Mouse (Mus musculus) lung, adult 18-20 months (tissue): ENCODE data around the gene Camk2n2.
"Not testable (repeated sequence)": the region's sequence is repeated elsewhere in the genome, so short reads cannot be mapped to it uniquely, and the experiment has no call there.

Experiments
- DNase-seq, 2 experiments: peaks; one replicate each; pipeline ENCODE4 v3.0.0; 2022; ENCODE audit warnings: mixed read lengths in 2 of 2

Camk2n2 gene

DNA sequence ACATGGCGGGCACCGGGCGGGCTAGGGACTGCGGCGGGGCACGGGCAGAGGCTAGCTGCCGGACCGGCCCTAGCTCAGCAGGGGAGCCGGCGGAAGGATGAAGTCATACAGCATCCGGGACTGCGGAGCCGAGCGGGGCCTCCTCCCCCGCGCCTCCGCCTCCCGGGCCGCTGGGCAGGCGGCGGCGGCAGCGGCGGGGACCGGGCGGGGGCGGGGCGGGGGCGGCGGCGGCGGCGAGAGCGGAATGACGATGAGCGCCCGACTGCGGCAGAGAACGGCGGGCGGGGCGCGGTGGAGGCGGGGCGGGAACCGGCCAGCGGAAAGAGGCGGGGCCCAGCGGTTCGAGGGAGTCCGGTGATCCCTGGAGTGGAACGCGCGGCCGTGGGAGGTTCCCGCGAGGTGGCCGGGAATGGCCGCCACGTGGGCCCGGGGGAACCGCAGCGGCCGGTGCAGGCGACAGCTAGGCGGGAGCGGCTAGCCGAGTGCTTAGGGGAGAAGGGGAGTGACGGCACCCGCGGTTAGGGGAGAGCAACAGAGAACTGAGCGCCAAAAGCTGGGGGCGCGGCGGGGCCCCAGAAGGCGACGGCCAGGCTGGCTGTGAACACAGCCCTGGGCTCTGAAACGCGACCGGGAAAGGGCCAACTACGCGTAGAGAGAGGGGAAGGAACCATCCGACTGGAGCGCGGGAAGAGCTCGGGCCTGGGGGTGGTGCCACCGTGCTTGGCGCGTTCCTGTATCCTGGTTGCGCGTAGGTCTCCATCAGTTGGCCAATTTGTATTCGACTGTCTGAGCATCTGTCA is at the start of gene Camk2n2:
Gene Camk2n2, minus strand, starts transcription at position 97 of the 800 bp plus-strand sequence.
- DNase-seq = peak; percentile 76 to 82

DNA sequence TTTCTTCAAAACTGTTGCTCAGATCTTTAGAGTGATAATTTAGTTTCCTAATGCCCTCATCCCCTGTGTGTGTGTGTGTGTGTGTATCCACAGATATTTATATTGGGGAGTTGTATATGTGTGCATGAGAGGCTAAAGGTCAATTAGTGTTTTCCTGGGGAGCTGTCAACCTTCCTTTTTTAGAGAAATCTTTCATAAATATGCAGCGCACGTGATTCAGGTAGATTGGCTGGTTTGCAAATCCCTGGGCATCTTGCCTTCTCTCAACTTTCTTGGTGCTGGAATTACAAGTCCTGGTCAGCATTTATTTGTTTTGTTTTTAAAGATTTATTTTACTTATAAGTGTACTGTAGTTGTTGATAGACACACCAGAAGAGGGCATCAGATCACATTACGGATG is 49.2 kb upstream of the Camk2n2 start:
- DNase-seq = no peak

- DNase-seq = not testable (repeated sequence)
Measured at GRCm38 (mm10) chr16:20668013-20668412, 46.9 kb upstream of the Camk2n2 start, which contains the start of gene Eif4g1. Gene Eif4g1, plus strand, starts transcription at chr16:20668313.

- no peak for DNase-seq
Measured at GRCm38 (mm10) chr16:20657661-20658060, 36.6 kb upstream of the Camk2n2 start.

GRCm38 (mm10) chr16:20653315-20653714 is 32.2 kb upstream of the Camk2n2 start:
- DNase-seq = no peak

DNA sequence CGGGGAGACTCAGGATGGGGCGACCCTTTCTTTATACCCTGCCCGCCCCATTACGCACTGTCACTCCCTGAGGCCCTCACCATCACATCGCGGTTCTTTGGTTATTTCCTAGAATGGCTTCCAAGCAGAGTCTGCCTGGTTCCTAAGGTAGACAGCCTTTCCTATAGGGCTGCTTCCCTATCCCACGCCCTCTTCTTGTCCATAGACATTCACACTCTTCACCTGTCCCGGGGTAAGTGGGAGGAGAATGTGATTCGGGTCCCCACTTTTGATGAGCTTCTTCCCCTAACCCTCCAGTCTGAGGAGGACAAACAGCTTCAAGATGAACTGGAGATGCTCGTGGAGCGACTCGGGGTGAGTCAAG is 30.8 kb upstream of the Camk2n2 start:
- no peak for DNase-seq

GRCm38 (mm10) chr16:20651076-20651946 is 30.2 kb upstream of the Camk2n2 start, which contains the start of gene Psmd2:
Gene Psmd2, plus strand, starts transcription at chr16:20651652.
- DNase-seq = peak; percentile 95 to 97

DNA sequence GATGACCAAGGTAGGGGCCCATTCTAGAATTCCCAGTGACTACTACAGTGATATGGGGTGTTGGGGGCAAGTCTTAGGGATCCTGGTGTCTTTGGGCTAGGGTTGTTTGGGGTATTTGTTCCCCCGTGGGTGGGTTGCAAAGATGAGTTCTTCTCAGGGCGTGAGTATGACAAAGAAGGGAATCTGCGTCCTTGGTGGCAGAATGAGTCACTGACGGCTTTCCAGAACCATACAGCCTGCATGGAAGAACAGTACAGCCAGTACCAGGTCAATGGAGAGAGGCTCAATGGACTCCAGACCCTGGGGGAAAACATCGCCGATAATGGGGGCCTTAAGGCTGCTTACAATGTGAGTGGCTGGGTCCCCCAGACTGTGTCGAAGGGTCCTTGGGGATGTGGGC is 22.8 kb upstream of the Camk2n2 start:
- no peak for DNase-seq

GRCm38 (mm10) chr16:20642161-20642560 is 21.1 kb upstream of the Camk2n2 start:
- DNase-seq = peak; percentile 53 to 70

DNA sequence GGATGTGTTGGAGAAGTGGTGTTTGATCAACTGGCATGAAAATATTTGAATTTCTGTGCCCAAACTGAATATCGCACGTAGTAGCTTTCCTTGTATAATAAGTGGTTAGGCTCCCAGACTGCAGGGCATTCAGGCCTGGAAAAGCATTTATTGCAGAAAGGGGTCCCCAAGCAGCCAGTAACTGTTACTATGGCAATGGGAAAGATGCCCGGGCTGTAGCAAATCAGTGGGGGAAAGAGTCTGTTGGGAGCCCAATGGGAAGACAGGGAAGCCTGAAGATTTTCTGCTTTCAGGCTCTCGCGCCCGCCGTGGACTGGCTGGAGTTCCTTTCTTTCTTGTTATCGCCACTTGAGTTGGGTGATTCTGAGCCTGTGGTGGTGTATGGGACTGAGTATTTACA is 17.3 kb upstream of the Camk2n2 start:
- no peak for DNase-seq

- DNase-seq = no peak
Measured at GRCm38 (mm10) chr16:20637410-20637809, 16.3 kb upstream of the Camk2n2 start.

DNA sequence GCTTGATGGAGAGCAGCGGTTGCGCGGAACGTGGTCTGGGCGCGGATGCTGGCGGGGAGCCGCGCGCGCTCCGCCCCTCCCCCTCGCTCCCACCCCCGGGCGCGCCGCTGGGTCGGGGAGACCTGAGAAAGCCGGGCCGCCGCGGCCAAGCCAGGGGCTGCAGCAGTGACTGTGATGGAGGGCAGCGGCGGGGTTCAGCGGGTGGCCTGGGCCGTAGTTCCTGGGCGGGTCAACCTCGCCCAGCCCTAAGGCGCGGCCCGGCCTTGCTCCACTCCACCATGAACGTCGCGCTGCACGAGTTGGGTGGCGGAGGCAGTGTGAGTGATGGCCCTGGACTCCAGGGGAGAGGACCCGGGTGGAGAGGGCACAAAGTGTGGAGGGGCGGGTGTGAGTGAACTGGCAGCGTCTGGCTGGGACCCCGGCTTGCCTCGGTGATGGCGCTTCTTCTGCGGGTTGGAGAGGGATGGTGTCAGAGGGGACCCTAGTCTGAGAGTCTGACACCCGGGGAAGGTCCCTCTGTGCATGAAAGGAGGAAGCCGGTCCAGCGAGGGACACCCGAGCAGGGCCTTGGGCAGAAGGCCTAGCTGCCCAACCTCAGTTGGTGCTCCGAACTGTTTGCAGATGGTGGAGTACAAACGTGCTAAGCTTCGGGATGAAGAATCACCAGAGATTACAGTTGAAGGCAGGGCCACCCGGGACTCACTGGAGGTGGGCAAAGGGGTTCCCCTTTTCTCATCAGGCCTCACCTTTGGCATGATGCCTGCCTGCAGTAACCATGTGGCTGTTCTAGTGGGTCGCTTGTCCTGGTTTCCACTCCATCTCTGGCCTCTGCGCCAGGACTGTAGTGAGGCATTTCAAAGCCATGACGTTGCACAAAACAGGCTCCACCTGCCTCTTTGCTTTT is 8.9 kb upstream of the Camk2n2 start, which contains the start of gene Ece2:
Gene Ece2, plus strand, starts transcription at position 98 of the 904 bp plus-strand sequence.
- DNase-seq = no peak

- DNase-seq = no peak
Measured at GRCm38 (mm10) chr16:20628871-20629391, 7.8 kb upstream of the Camk2n2 start.

- no peak for DNase-seq
Measured at GRCm38 (mm10) chr16:20623211-20623610, 2.1 kb upstream of the Camk2n2 start.

DNA sequence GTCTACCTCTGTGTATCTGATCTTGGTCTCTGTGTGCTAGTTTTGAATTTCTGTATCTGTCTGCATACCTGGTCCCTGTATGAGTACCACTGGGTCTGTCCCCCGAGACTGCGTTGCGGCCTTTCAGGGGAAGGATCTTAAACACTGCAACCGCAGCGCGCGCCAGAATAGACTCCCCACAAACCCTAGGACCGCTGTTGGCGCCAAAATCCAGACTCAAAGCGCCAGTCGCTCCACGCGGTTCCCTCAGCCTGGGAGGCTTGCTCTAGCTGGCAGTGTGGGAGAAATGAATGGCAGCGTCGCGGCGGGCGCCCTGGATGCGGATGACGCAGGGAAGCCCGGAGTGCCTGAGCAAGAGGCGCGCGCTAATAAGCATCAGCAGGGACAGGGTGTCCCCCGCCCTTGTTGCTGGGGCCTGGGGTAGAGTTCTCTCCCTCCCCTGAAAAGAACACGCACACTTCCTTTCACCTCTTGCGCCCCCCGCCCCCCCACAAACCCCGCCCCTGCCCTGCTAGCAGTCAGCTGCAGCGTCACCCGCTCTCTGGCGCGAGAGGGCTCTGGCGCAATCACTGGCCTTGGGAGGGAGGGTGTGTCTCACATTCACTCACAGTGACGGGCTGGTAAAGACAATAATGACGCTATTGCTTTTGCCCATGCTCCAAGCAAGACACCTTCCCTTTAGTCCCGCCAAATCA is 1.1 kb upstream of the Camk2n2 start:
- DNase-seq = peak; percentile 79 to 85

DNA sequence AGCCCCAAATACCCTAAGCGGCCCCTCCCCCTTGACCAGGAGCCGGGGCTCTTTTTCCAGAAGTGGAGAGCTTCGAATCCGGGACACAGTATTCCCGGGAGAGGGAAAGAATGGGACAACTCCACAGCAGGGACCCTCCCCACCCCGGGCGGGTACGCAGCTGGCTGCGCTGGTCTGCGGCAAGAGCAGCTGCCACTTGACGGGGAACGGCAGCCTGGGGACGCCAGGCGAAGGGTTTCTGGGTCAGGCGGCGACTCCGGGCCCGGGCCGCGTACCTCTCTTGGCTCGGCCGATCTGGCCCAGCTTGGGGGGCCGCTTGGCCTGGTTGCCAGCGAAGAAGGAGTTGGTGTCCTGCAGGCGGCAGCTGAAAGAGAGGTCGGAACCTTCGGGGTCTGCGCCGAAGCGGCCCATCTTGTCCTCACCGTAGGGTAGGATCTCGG is 316 bp downstream of the Camk2n2 start:
- DNase-seq = no peak

GRCm38 (mm10) chr16:20620399-20620735 is 720 bp downstream of the Camk2n2 start:
- no peak for DNase-seq

- no peak for DNase-seq
Measured at GRCm38 (mm10) chr16:20619541-20620398, 1.3 kb downstream of the Camk2n2 start.

DNA sequence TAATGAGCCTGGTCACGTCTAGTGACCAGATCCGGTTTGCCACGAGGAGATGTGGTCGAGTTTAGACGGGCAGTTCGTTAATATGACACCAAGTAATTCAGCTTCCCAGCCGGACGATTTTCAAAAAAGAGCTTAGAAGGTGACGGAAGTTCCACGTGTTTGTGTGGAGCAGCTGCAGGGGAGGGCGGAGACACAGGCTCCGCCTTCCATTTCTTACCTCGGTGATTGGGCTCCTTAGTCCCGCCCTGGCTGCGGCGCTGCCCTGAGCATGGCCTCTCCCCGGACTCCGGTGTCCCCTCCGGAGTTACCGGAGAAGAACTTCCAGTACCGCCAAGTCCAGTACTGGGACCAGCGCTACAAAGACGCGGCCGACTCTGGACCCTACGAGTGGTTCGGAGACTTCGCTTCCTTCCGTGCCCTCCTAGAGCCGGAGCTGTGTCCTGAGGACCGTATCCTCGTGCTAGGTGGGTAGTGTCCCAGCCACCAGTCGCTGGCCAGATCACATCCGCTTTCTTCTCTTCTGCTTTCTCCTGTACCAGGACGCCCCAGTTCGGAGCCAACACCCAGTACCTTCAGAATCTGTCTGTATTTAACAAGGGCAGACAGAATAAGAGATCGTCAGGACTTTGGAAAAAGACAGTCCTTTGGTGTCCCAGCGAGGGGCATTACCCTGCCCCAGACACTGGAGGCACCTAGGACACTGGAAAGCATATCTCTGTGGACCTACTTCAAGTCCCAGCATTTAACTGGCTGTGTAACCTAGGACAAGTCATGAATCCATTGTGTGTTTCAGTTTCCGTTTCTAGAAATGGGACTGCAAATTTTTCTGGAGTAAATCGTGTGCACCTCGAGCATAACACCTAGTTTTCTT is 9.5 kb downstream of the Camk2n2 start, which contains the start of the genes Eef1akmt4, Gm49333 and Alg3:
Gene Eef1akmt4, plus strand, starts transcription at position 237 of the 871 bp plus-strand sequence.
Gene Gm49333, plus strand, starts transcription at position 254 of the 871 bp plus-strand sequence.
Gene Alg3, minus strand, starts transcription at position 379 of the 871 bp plus-strand sequence.
- peak; percentile 92 for DNase-seq
